Mouse (Mus musculus): ENCODE measurements around the gene Atg2b. TPM values are rescaled to one million over a fixed set of nuclear protein-coding genes. Genes with fewer than 3 reads are reported as not detected.

Gene Atg2b
- total and polyA plus RNA-seq, 3 experiments, result 28.3 to 35.9 TPM; not detected in 1

DNA sequence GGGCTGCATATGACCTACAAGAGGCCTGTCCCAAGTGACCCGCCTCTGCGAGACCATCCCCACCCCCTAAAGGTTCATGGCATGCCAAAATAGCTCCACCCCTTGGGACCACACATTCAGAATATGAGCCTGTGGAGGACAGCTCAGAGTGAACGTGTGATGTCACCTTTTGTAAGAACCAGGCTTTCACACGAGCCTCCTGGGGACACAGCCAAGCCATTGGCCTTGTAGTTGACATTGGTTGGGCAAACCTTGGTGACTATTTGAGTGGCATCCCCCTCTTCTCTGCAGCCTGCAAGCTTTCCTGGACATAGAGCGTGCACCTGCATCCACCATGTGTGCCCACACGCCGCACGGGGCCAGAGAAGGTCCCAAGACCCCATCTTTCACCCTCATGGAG is 97.5 kb downstream of the Atg2b start:
- no peak for DNase-seq (ENCODE audit: low read depth, low spot score)
- TF ChIP-seq BHLHE40 (IDR thresholded peaks at IDR 0.05; ENCODE audit: borderline replicate concordance, low read depth, low read length) (no peak), MAZ (IDR thresholded peaks at IDR 0.05; ENCODE audit: low read depth, low read length) (no peak)
- no peak overlapping the region for H3K4me3 ChIP-seq (ENCODE audit: control insufficient read depth in 1 of 2, insufficient read depth in 1 of 2, low read depth in 2 of 2, low read length in 2 of 2)
- no peaks in the 10 kb centered on the region for H3K9me3 ChIP-seq (replicated peaks; ENCODE audit: insufficient read depth, low read length)
- no peak overlapping the region for H3K27ac ChIP-seq (ENCODE audit: control insufficient read depth, low read depth, low read length)
- no peaks in the 10 kb centered on the region for H3K27me3 ChIP-seq (ENCODE audit: control insufficient read depth in 1 of 2, insufficient read depth in 2 of 2, low read length in 2 of 2)
- peaks cover 0 to 8% of the 10 kb centered on the region in 2 experiments; a peak in 2 of 4 replicates for H3K4me1 ChIP-seq (ENCODE audit: control insufficient read depth in 1 of 2, insufficient read depth in 2 of 2, low read length in 2 of 2)
- no peaks in the 10 kb centered on the region for H3K79me2 ChIP-seq (ENCODE audit: control insufficient read depth, insufficient read depth, low read length, poor library complexity)
- H3K9ac ChIP-seq (ENCODE audit: control insufficient read depth, low read depth, low read length, poor library complexity, severe bottlenecking), result no peak overlapping the region
- H3K36me3 ChIP-seq (ENCODE audit: control insufficient read depth in 1 of 2, insufficient read depth in 2 of 2, low read length in 2 of 2), result peaks cover 0 to 3% of the 10 kb centered on the region in 2 experiments; a peak in 2 of 4 replicates

DNA sequence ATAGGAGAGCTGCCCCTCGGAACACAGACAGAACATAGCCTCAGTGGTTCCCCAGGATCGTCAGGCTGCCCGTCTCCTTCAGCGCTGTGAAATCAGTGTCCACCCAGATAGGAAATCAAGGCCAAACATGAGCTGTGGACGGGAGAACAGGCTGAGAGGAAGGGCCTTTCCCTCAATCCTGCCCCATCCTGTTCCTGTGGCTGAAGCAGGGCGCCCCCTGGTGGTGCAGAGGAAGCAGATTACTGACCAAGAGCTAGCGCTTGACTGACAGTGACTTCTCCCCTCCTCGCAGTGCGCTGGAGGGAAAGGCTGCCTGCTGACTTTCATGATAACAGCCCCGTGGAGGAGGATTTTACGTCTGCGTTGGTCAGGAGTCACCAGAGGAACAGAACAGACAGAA is 100.2 kb downstream of the Atg2b start:
- peak; percentile 76 for DNase-seq (ENCODE audit: low read depth, low spot score)
- Histone ChIP-seq H3K9me3 (replicated peaks; ENCODE audit: insufficient read depth, low read length) (no peaks in the 10 kb centered on the region), H3K9ac (ENCODE audit: control insufficient read depth, low read depth, low read length, poor library complexity, severe bottlenecking) (no peak overlapping the region), H3K27me3 (ENCODE audit: control insufficient read depth in 1 of 2, insufficient read depth in 2 of 2, low read length in 2 of 2) (no peaks in the 10 kb centered on the region; a peak in 1 of 4 replicates), H3K36me3 (ENCODE audit: control insufficient read depth in 1 of 2, insufficient read depth in 2 of 2, low read length in 2 of 2) (peaks cover 0 to 3% of the 10 kb centered on the region in 2 experiments; a peak in 2 of 4 replicates), H3K27ac (ENCODE audit: control insufficient read depth, low read depth, low read length) (no peak overlapping the region), H3K4me3 (ENCODE audit: control insufficient read depth in 1 of 2, insufficient read depth in 1 of 2, low read depth in 2 of 2, low read length in 2 of 2) (no peak overlapping the region), H3K4me1 (ENCODE audit: control insufficient read depth in 1 of 2, insufficient read depth in 2 of 2, low read length in 2 of 2) (peaks cover 0 to 8% of the 10 kb centered on the region in 2 experiments; a peak in 2 of 4 replicates), H3K79me2 (ENCODE audit: control insufficient read depth, insufficient read depth, low read length, poor library complexity) (no peaks in the 10 kb centered on the region)
- TF ChIP-seq CHD2 (IDR thresholded peaks at IDR 0.05; ENCODE audit: low read length) (no peak), GATA1 (IDR thresholded peaks at IDR 0.05; ENCODE audit: low read depth, low read length) (no peak), MAZ (IDR thresholded peaks at IDR 0.05; ENCODE audit: low read depth, low read length) (peak; percentile 57; the same call in 1 of the 2 replicates), RAD21 (IDR thresholded peaks at IDR 0.05; ENCODE audit: low read depth, low read length) (peak; percentile 61), CTCF (IDR thresholded peaks at IDR 0.05 in 2 of 3, conservative IDR thresholded peaks at IDR 0.05 in 1 of 3; ENCODE audit: control insufficient read depth in 1 of 3, insufficient read depth in 1 of 3, low read depth in 2 of 3, low read length in 3 of 3, poor library complexity in 1 of 3, severe bottlenecking in 1 of 3) (peak; percentile 80 to 97 (median 92)), RCOR1 (IDR thresholded peaks at IDR 0.05; ENCODE audit: low read depth, low read length) (no peak), SMC3 (IDR thresholded peaks at IDR 0.05; ENCODE audit: low read depth, low read length) (peak; percentile 77), NRF1 (IDR thresholded peaks at IDR 0.05; ENCODE audit: insufficient read depth, low read depth, low read length, poor library complexity, severe bottlenecking) (no peak), ZMIZ1 (IDR thresholded peaks at IDR 0.05; ENCODE audit: low read depth, low read length) (no peak), E2F4 (IDR thresholded peaks at IDR 0.05; ENCODE audit: borderline replicate concordance, low read depth, low read length) (no peak), MAFK (IDR thresholded peaks at IDR 0.05; ENCODE audit: borderline replicate concordance, low read depth, low read length) (no peak), ZNF384 (IDR thresholded peaks at IDR 0.05; ENCODE audit: low read depth, low read length) (no peak), TBP (IDR thresholded peaks at IDR 0.05; ENCODE audit: low read depth, low read length) (no peak), ELF1 (IDR thresholded peaks at IDR 0.05; ENCODE audit: low read depth, low read length) (0 out of 2 replicates have a peak, but pooled peaks have one; percentile 30), NELFE (IDR thresholded peaks at IDR 0.05; ENCODE audit: low read depth, low read length) (no peak), BHLHE40 (IDR thresholded peaks at IDR 0.05; ENCODE audit: borderline replicate concordance, low read depth, low read length) (no peak), GABPA (IDR thresholded peaks at IDR 0.05; ENCODE audit: low read depth, low read length) (no peak), JUND (IDR thresholded peaks at IDR 0.05; ENCODE audit: low read depth, low read length) (no peak), POLR2AphosphoS5 (IDR thresholded peaks at IDR 0.05; ENCODE audit: borderline replicate concordance, low read depth, low read length) (no peak), MYC (IDR thresholded peaks at IDR 0.05; ENCODE audit: low read depth, low read length) (no peak), ZKSCAN1 (IDR thresholded peaks at IDR 0.05; ENCODE audit: low read depth, low read length) (no peak), MAX (IDR thresholded peaks at IDR 0.05; ENCODE audit: low read length) (no peak), HCFC1 (IDR thresholded peaks at IDR 0.05; ENCODE audit: low read depth, low read length) (no peak), POLR2AphosphoS2 (IDR thresholded peaks at IDR 0.05; ENCODE audit: low read length) (no peak), MEF2A (IDR thresholded peaks at IDR 0.05; ENCODE audit: extremely low read depth, insufficient replicate concordance, low read depth, low read length, poor library complexity, severe bottlenecking) (no peak), ZC3H11A (IDR thresholded peaks at IDR 0.05; ENCODE audit: low read depth, low read length) (peak; percentile 62), TCF12 (IDR thresholded peaks at IDR 0.05; ENCODE audit: low read depth, low read length) (no peak), CHD1 (IDR thresholded peaks at IDR 0.05; ENCODE audit: low read depth, low read length) (no peak), MXI1 (IDR thresholded peaks at IDR 0.05; ENCODE audit: low read depth, low read length) (no peak), TAL1 (IDR thresholded peaks at IDR 0.05; ENCODE audit: low read length) (no peak), SIN3A (IDR thresholded peaks at IDR 0.05; ENCODE audit: low read length) (no peak), EP300 (IDR thresholded peaks at IDR 0.05; ENCODE audit: low read depth in 1 of 2, low read length in 2 of 2) (no peak)

Measured in MEL (cell line).